Mouse (Mus musculus): Measurements from ENCODE around the gene Cyth3. TPM values are rescaled to one million over a fixed set of nuclear protein-coding genes. Genes with fewer than 3 reads are reported as not detected.
A peak's percentile ranks its signal among the peaks of the same experiment; 100 is the strongest.

Cyth3 gene
- polyA plus RNA-seq, 1 experiment from 2014 or later, result 38.5 TPM

GRCm38 (mm10) chr5:143584982-143585381 is 37.3 kb upstream of the Cyth3 start:
- H3K27ac ChIP-seq (replicated peaks; ENCODE audit: low read depth, low read length), result no peak overlapping the region
- H3K4me2 ChIP-seq (ENCODE audit: low read depth, low read length), result no peak overlapping the region
- no peak for ATAC-seq (replicated peaks; ENCODE audit: insufficient number of reproducible peaks, low FRiP score, low TSS enrichment, low read depth)
- H3K9ac ChIP-seq (replicated peaks; ENCODE audit: low read length), result no peak overlapping the region
- no peaks in the 10 kb centered on the region for H3K36me3 ChIP-seq (replicated peaks; ENCODE audit: control insufficient read depth, insufficient read depth, low read depth, low read length)
- H3K27me3 ChIP-seq (ENCODE audit: control insufficient read depth, insufficient read depth, low read length), result no peaks in the 10 kb centered on the region
- 80% methylated on average over 5 of the region's 5 CpGs for WGBS
- no peaks in the 10 kb centered on the region for H3K4me1 ChIP-seq (ENCODE audit: control insufficient read depth, insufficient read depth, low read length)
- H3K4me3 ChIP-seq (ENCODE audit: low read depth, low read length), result no peak overlapping the region
- DNase-seq (ENCODE audit: low spot score), result no peak
- no peaks in the 10 kb centered on the region for H3K9me3 ChIP-seq (replicated peaks; ENCODE audit: control insufficient read depth, low read length)

- Histone ChIP-seq H3K36me3 (replicated peaks; ENCODE audit: control insufficient read depth, insufficient read depth, low read depth, low read length) (no peaks in the 10 kb centered on the region), H3K9ac (replicated peaks; ENCODE audit: low read length) (no peak overlapping the region), H3K4me2 (ENCODE audit: low read depth, low read length) (no peak overlapping the region), H3K27ac (replicated peaks; ENCODE audit: low read depth, low read length) (no peak overlapping the region), H3K4me3 (ENCODE audit: low read depth, low read length) (no peak overlapping the region), H3K4me1 (ENCODE audit: control insufficient read depth, insufficient read depth, low read length) (no peaks in the 10 kb centered on the region), H3K9me3 (replicated peaks; ENCODE audit: control insufficient read depth, low read length) (no peaks in the 10 kb centered on the region), H3K27me3 (ENCODE audit: control insufficient read depth, insufficient read depth, low read length) (no peaks in the 10 kb centered on the region)
- ATAC-seq (replicated peaks; ENCODE audit: insufficient number of reproducible peaks, low FRiP score, low TSS enrichment, low read depth) (no peak), DNase-seq (ENCODE audit: low spot score) (no peak)
- WGBS, result 88% methylated on average over 8 of the region's 8 CpGs
Observed at GRCm38 (mm10) chr5:143586386-143586785, 35.9 kb upstream of the Cyth3 start.

- Histone ChIP-seq H3K27me3 (ENCODE audit: control insufficient read depth, insufficient read depth, low read length) (no peaks in the 10 kb centered on the region), H3K9me3 (replicated peaks; ENCODE audit: control insufficient read depth, low read length) (no peaks in the 10 kb centered on the region), H3K4me3 (ENCODE audit: low read depth, low read length) (no peak overlapping the region), H3K4me1 (ENCODE audit: control insufficient read depth, insufficient read depth, low read length) (no peaks in the 10 kb centered on the region), H3K27ac (replicated peaks; ENCODE audit: low read depth, low read length) (no peak overlapping the region; the same call in 1 of the 2 replicates), H3K9ac (replicated peaks; ENCODE audit: low read length) (no peak overlapping the region), H3K36me3 (replicated peaks; ENCODE audit: control insufficient read depth, insufficient read depth, low read depth, low read length) (no peaks in the 10 kb centered on the region), H3K4me2 (ENCODE audit: low read depth, low read length) (no peak overlapping the region)
- ATAC-seq (replicated peaks; ENCODE audit: insufficient number of reproducible peaks, low FRiP score, low TSS enrichment, low read depth) (peak; percentile 70; the same call in 1 of the 2 replicates), DNase-seq (ENCODE audit: low spot score) (peak; percentile 61)
- WGBS, result 35% methylated on average over 17 of the region's 17 CpGs
Observed at GRCm38 (mm10) chr5:143589108-143589507, 33.1 kb upstream of the Cyth3 start.

- no peak for DNase-seq (ENCODE audit: low spot score)
- ATAC-seq (replicated peaks; ENCODE audit: insufficient number of reproducible peaks, low FRiP score, low TSS enrichment, low read depth), result no peak
- 43% methylated on average over 5 of the region's 5 CpGs for WGBS
Observed at GRCm38 (mm10) chr5:143592926-143593325, 29.3 kb upstream of the Cyth3 start.

GRCm38 (mm10) chr5:143593563-143594146 is 28.6 kb upstream of the Cyth3 start:
- no peaks in the 10 kb centered on the region for H3K27me3 ChIP-seq (ENCODE audit: control insufficient read depth, insufficient read depth, low read length)
- no peak overlapping the region for H3K4me3 ChIP-seq (ENCODE audit: low read depth, low read length)
- no peaks in the 10 kb centered on the region for H3K36me3 ChIP-seq (replicated peaks; ENCODE audit: control insufficient read depth, insufficient read depth, low read depth, low read length)
- no peak overlapping the region for H3K27ac ChIP-seq (replicated peaks; ENCODE audit: low read depth, low read length)
- H3K9ac ChIP-seq (replicated peaks; ENCODE audit: low read length), result no peak overlapping the region
- ATAC-seq (replicated peaks; ENCODE audit: insufficient number of reproducible peaks, low FRiP score, low TSS enrichment, low read depth) (no peak), DNase-seq (ENCODE audit: low spot score) (no peak)
- H3K4me1 ChIP-seq (ENCODE audit: control insufficient read depth, insufficient read depth, low read length), result no peaks in the 10 kb centered on the region
- no peak overlapping the region for H3K4me2 ChIP-seq (ENCODE audit: low read depth, low read length)
- 89% methylated on average over 11 of the region's 11 CpGs for WGBS
- H3K9me3 ChIP-seq (replicated peaks; ENCODE audit: control insufficient read depth, low read length), result no peaks in the 10 kb centered on the region

More at GRCm38 (mm10) chr5:143592926-143593325, 29.3 kb upstream of the Cyth3 start:
- no peak overlapping the region for H3K4me2 ChIP-seq (ENCODE audit: low read depth, low read length)
- H3K36me3 ChIP-seq (replicated peaks; ENCODE audit: control insufficient read depth, insufficient read depth, low read depth, low read length), result no peaks in the 10 kb centered on the region
- H3K4me1 ChIP-seq (ENCODE audit: control insufficient read depth, insufficient read depth, low read length), result no peaks in the 10 kb centered on the region
- H3K4me3 ChIP-seq (ENCODE audit: low read depth, low read length), result no peak overlapping the region
- H3K9ac ChIP-seq (replicated peaks; ENCODE audit: low read length), result no peak overlapping the region
- H3K27ac ChIP-seq (replicated peaks; ENCODE audit: low read depth, low read length), result no peak overlapping the region
- no peaks in the 10 kb centered on the region for H3K9me3 ChIP-seq (replicated peaks; ENCODE audit: control insufficient read depth, low read length)
- no peaks in the 10 kb centered on the region for H3K27me3 ChIP-seq (ENCODE audit: control insufficient read depth, insufficient read depth, low read length)

- Histone ChIP-seq H3K27ac (replicated peaks; ENCODE audit: low read depth, low read length) (no peak overlapping the region), H3K4me1 (ENCODE audit: control insufficient read depth, insufficient read depth, low read length) (no peaks in the 10 kb centered on the region), H3K4me2 (ENCODE audit: low read depth, low read length) (no peak overlapping the region), H3K4me3 (ENCODE audit: low read depth, low read length) (no peak overlapping the region), H3K36me3 (replicated peaks; ENCODE audit: control insufficient read depth, insufficient read depth, low read depth, low read length) (no peaks in the 10 kb centered on the region), H3K27me3 (ENCODE audit: control insufficient read depth, insufficient read depth, low read length) (no peaks in the 10 kb centered on the region), H3K9ac (replicated peaks; ENCODE audit: low read length) (no peak overlapping the region), H3K9me3 (replicated peaks; ENCODE audit: control insufficient read depth, low read length) (no peaks in the 10 kb centered on the region)
- ATAC-seq (replicated peaks; ENCODE audit: insufficient number of reproducible peaks, low FRiP score, low TSS enrichment, low read depth) (no peak), DNase-seq (ENCODE audit: low spot score) (no peak)
- 83% methylated on average over 3 of the region's 3 CpGs for WGBS
Observed at GRCm38 (mm10) chr5:143594291-143595065, 27.8 kb upstream of the Cyth3 start.

GRCm38 (mm10) chr5:143602051-143602450 is 20.2 kb upstream of the Cyth3 start:
- no peak overlapping the region for H3K27ac ChIP-seq (replicated peaks; ENCODE audit: low read depth, low read length)
- no peak for ATAC-seq (replicated peaks; ENCODE audit: insufficient number of reproducible peaks, low FRiP score, low TSS enrichment, low read depth)
- H3K4me2 ChIP-seq (ENCODE audit: low read depth, low read length), result no peak overlapping the region
- DNase-seq (ENCODE audit: low spot score), result no peak
- no peak overlapping the region for H3K9ac ChIP-seq (replicated peaks; ENCODE audit: low read length)
- no peaks in the 10 kb centered on the region for H3K27me3 ChIP-seq (ENCODE audit: control insufficient read depth, insufficient read depth, low read length)
- no peaks in the 10 kb centered on the region for H3K9me3 ChIP-seq (replicated peaks; ENCODE audit: control insufficient read depth, low read length)
- no peaks in the 10 kb centered on the region for H3K36me3 ChIP-seq (replicated peaks; ENCODE audit: control insufficient read depth, insufficient read depth, low read depth, low read length)
- H3K4me3 ChIP-seq (ENCODE audit: low read depth, low read length), result no peak overlapping the region
- 72% methylated on average over 10 of the region's 10 CpGs for WGBS
- no peaks in the 10 kb centered on the region for H3K4me1 ChIP-seq (ENCODE audit: control insufficient read depth, insufficient read depth, low read length)

- no peak for ATAC-seq (replicated peaks; ENCODE audit: insufficient number of reproducible peaks, low FRiP score, low TSS enrichment, low read depth)
- H3K9me3 ChIP-seq (replicated peaks; ENCODE audit: control insufficient read depth, low read length), result no peaks in the 10 kb centered on the region
- H3K4me1 ChIP-seq (ENCODE audit: control insufficient read depth, insufficient read depth, low read length), result no peaks in the 10 kb centered on the region
- no peaks in the 10 kb centered on the region for H3K36me3 ChIP-seq (replicated peaks; ENCODE audit: control insufficient read depth, insufficient read depth, low read depth, low read length)
- H3K4me3 ChIP-seq (ENCODE audit: low read depth, low read length), result no peak overlapping the region
- no peak overlapping the region for H3K9ac ChIP-seq (replicated peaks; ENCODE audit: low read length)
- H3K4me2 ChIP-seq (ENCODE audit: low read depth, low read length), result no peak overlapping the region
- H3K27me3 ChIP-seq (ENCODE audit: control insufficient read depth, insufficient read depth, low read length), result no peaks in the 10 kb centered on the region
- DNase-seq (ENCODE audit: low spot score), result no peak
- no peak overlapping the region for H3K27ac ChIP-seq (replicated peaks; ENCODE audit: low read depth, low read length)
- 63% methylated on average over 7 of the region's 7 CpGs for WGBS
Observed at GRCm38 (mm10) chr5:143604157-143604774, 18.0 kb upstream of the Cyth3 start.

Measured in embryonic facial prominence, embryonic 11.5 days (tissue).